ENCODE assay signal across 12 mouse cellular contexts in the genomic region with DNA sequence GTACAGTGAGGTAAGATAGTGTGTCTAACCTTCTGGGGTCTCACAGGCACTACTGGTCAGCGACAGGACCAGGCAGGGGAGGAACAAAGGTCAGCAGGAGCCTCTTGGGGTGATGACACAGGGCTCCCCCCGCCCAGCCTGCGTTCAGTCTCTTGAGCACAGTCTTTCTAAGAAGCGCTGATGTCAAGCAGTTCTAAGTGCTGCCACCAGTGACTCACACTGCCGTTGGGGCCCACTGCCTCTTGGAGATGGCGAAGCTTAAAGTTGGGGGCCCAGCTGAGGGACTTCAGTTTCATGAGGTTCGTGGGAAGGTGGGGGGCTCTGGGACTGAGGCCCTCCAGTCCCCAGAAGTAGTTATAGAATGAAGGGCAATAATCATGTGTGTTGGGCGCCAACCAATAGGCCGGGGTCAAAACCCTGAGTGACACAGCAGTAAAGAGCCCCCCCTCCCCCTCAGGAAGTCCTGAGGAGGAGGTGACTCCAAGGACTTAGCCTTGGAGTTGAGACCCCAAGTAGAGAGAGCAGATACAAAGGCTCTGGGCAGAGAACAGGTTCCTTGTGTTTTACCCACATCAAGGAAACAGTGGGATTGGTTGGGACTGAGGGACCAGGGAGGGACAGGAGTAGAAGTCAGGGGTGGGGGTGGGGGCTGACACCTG. TPM values are rescaled to one million over a fixed set of nuclear protein-coding genes. Genes with fewer than 3 reads are reported as not detected.
DNase-seq lines count a peak whose midpoint lies in the region; ATAC-seq and TF ChIP-seq lines count a peak whose summit lies in the region.
"Had no signal": no experiment of that assay in that cellular context is flagged by ENCODE, and none has a peak within 500 bp of the region (broad histone marks: within the 10 kb centered on the region; RNA-seq: fewer than 3 reads in every experiment).

No protein-coding gene starts in this region.

- no peaks in the 10 kb centered on the region for H3K79me2 ChIP-seq in heart, adult 2 months (replicated peaks; ENCODE audit: control insufficient read depth, insufficient read depth, low read length)

- no peak for TF ChIP-seq CTCF in heart, adult 2 months (IDR thresholded peaks at IDR 0.05)
- no peak for TF ChIP-seq CTCF in liver, embryonic 14.5 days (IDR thresholded peaks at IDR 0.05; ENCODE audit: low read depth)

- H3K4me3 ChIP-seq in heart, adult 2 months, result no peak overlapping the region
- peak overlapping the region; percentile 95 for H3K4me3 ChIP-seq in megakaryocyte, embryonic 14.5 days (replicated peaks)
- no peak overlapping the region for H3K4me3 ChIP-seq in liver, embryonic 14.5 days (ENCODE audit: insufficient read depth in 1 of 2, low read depth in 2 of 2, low read length in 2 of 2)
- H3K4me3 ChIP-seq: hindbrain, embryonic 12.5 days had no signal

- 88% methylated on average over 9 of the region's 9 CpGs for WGBS in heart, adult 2 months
- WGBS in liver, embryonic 14.5 days (ENCODE audit: insufficient replicate concordance), result 36% methylated on average over 9 of the region's 9 CpGs

- no peak for TF ChIP-seq EP300 in heart, adult 2 months (IDR thresholded peaks at IDR 0.05; ENCODE audit: insufficient read depth, low read depth, low read length)
- no peak for TF ChIP-seq EP300 in liver, embryonic 14.5 days (IDR thresholded peaks at IDR 0.05; ENCODE audit: low read depth)

- H3K4me1 ChIP-seq in heart, adult 2 months (ENCODE audit: control insufficient read depth, insufficient read depth, low read length), result peaks cover 49% of the 10 kb centered on the region
- peaks cover 96% of the 10 kb centered on the region for H3K4me1 ChIP-seq in megakaryocyte, embryonic 14.5 days
- peaks cover 11 to 39% of the 10 kb centered on the region in 2 experiments for H3K4me1 ChIP-seq in liver, embryonic 14.5 days (replicated peaks; ENCODE audit: control insufficient read depth in 2 of 2, insufficient read depth in 2 of 2, low read length in 1 of 2)

- no peaks in the 10 kb centered on the region for H3K9me3 ChIP-seq in megakaryocyte, embryonic 14.5 days
- H3K9me3 ChIP-seq in liver, embryonic 14.5 days (ENCODE audit: control insufficient read depth, low read length), result no peaks in the 10 kb centered on the region
- H3K9me3 ChIP-seq: hindbrain, embryonic 12.5 days had no signal

- no peak for TF ChIP-seq POLR2A in heart, adult 2 months (IDR thresholded peaks at IDR 0.05; ENCODE audit: insufficient read depth, low read depth, low read length)

- peak in 1 of 2 experiments; percentile 36 for DNase-seq in heart, adult 2 months
- DNase-seq in heart, postnatal 4 days, result no peak
- peak in 1 of 3 experiments; percentile 30 for DNase-seq in liver, embryonic 14.5 days (ENCODE audit: low read depth in 3 of 3, low spot score in 3 of 3)
- DNase-seq in thymus, postnatal 25 days, result peak; percentile 50
- DNase-seq in right cerebral cortex, adult 18-20 months, result no peak
- no peak for DNase-seq in neural tube, embryonic 10.5 days (ENCODE audit: extremely low spot score, low spot score)
- DNase-seq: kidney, postnatal 4 days; midbrain, embryonic 14.5 days had no signal

- no peak for ATAC-seq in megakaryocyte, adult 5-6 weeks (ENCODE audit: poor library complexity, severe bottlenecking)
- no peak for ATAC-seq in liver, embryonic 14.5 days (ENCODE audit: insufficient read depth)

- no peaks in the 10 kb centered on the region for H3K27me3 ChIP-seq in heart, adult 2 months (ENCODE audit: control insufficient read depth, insufficient read depth, low read length)
- peaks cover 9% of the 10 kb centered on the region for H3K27me3 ChIP-seq in megakaryocyte, embryonic 14.5 days (replicated peaks)
- no peaks in the 10 kb centered on the region for H3K27me3 ChIP-seq in liver, embryonic 14.5 days (ENCODE audit: control insufficient read depth, insufficient read depth, low read length)

- peak overlapping the region; percentile 11; the same call in 1 of the 2 replicates for H3K4me2 ChIP-seq in liver, embryonic 14.5 days (ENCODE audit: low read depth)
- H3K4me2 ChIP-seq: hindbrain, embryonic 12.5 days had no signal

- intact Hi-C loops in heart, adult 2 months (cut with DNase I), result no loop called here

- 0 out of 2 replicates have a peak overlapping the region, but pooled peaks have one; percentile 7 for H3K9ac ChIP-seq in heart, adult 2 months (ENCODE audit: low read depth, low read length)
- no peak overlapping the region for H3K9ac ChIP-seq in liver, embryonic 14.5 days (replicated peaks)
- H3K9ac ChIP-seq: hindbrain, embryonic 12.5 days had no signal

- no peaks in the 10 kb centered on the region for H3K36me3 ChIP-seq in heart, adult 2 months (ENCODE audit: control insufficient read depth, insufficient read depth, low read length)
- peaks cover 33% of the 10 kb centered on the region for H3K36me3 ChIP-seq in megakaryocyte, embryonic 14.5 days (replicated peaks; ENCODE audit: low read length)
- no peaks in the 10 kb centered on the region for H3K36me3 ChIP-seq in liver, embryonic 14.5 days (replicated peaks; ENCODE audit: control insufficient read depth, insufficient read depth, low read depth)
- H3K36me3 ChIP-seq: hindbrain, embryonic 12.5 days had no signal

- H3K27ac ChIP-seq in heart, adult 2 months, result no peak overlapping the region; the same call in 1 of the 2 replicates
- no peak overlapping the region for H3K27ac ChIP-seq in liver, embryonic 14.5 days
- H3K27ac ChIP-seq: hindbrain, embryonic 12.5 days had no signal

RNA-seq across cellular contexts. Expression of a gene that starts 2.7 kb away (rescaled TPM):
- total RNA-seq in heart, adult 2 months (2021), result 10 to 100 TPM; 13.2 to 20.1 TPM
- 14.3 and 19.1 TPM in 2 replicates for polyA plus RNA-seq in heart, adult 2 months (2012; rRNA removed)
- 10 to 100 TPM; 22.2 to 23.7 TPM for total RNA-seq in heart, postnatal 4 days (2021)
- polyA plus RNA-seq in megakaryocyte, embryonic 14.5 days (2012; ENCODE audit: insufficient read depth, low replicate concordance), result 18.5 and 31.9 TPM in 2 replicates
- 11.9 and 15.9 TPM in 2 replicates for total RNA-seq in megakaryocyte, adult 5-6 weeks (2015)
- 29.8 and 31.7 TPM in 2 replicates for total RNA-seq in megakaryocyte, adult 5-6 weeks (2017)
- 1.9 and 2.8 TPM in 2 replicates for polyA plus RNA-seq in liver, embryonic 14.5 days (2012; rRNA removed)
- 1.9 and 2.4 TPM in 2 replicates for polyA plus RNA-seq in liver, embryonic 14.5 days (2014; fragmentation: Nextera tagmentation; extraction: Ambion mirVana)

RNA-seq across cellular contexts. Expression of a gene that starts 48.6 kb away (rescaled TPM):
- total RNA-seq in heart, adult 2 months (2021), result under 1 TPM; 0.48 to 0.60 TPM
- 1.8 and 2.3 TPM in 2 replicates for polyA plus RNA-seq in heart, adult 2 months (2012; rRNA removed)
- under 1 TPM; 0.50 to 0.69 TPM for total RNA-seq in heart, postnatal 4 days (2021)
- 19.8 and 124 TPM in 2 replicates for polyA plus RNA-seq in megakaryocyte, embryonic 14.5 days (2012; ENCODE audit: insufficient read depth, low replicate concordance)
- 0.62 and 0.83 TPM in 2 replicates for total RNA-seq in megakaryocyte, adult 5-6 weeks (2015)
- 1.8 and 2.2 TPM in 2 replicates for total RNA-seq in megakaryocyte, adult 5-6 weeks (2017)
- polyA plus RNA-seq in liver, embryonic 14.5 days (2012; rRNA removed), result 1.0 and 1.2 TPM in 2 replicates
- 0.38 and 0.48 TPM in 2 replicates for polyA plus RNA-seq in liver, embryonic 14.5 days (2014; fragmentation: Nextera tagmentation; extraction: Ambion mirVana)
- total RNA-seq: gastrocnemius, adult 8-10 months had no signal
